Mouse (Mus musculus) liver, embryonic 13.5 days (tissue): ENCODE data around the gene Grik3. TPM values are rescaled to one million over a fixed set of nuclear protein-coding genes. Genes with fewer than 3 reads are reported as not detected.

Experiments used
- ATAC-seq: fragments of 200-750 bp; cut with Nextera tagmentation; 2 replicates; pipeline ENCODE4 v1.8.0; 2017; ENCODE audit warnings: low read depth, mild to moderate bottlenecking, moderate number of reproducible peaks, moderate library complexity
- DNase-seq: peaks from one replicate; pipeline ENCODE4 v3.0.0; 2022
- H3K27ac ChIP-seq: fragments of 300-500 bp; sonication (generic); 2 replicates; pipeline ENCODE4 v1.5.1; 2015; ENCODE audit warnings: moderate library complexity, mild to moderate bottlenecking, inconsistent platforms
- H3K27me3 ChIP-seq: fragments of 300-500 bp; sonication (generic); 2 replicates; pipeline ENCODE4 v1.6.1; 2015; ENCODE audit warnings: mild to moderate bottlenecking, inconsistent platforms
- H3K36me3 ChIP-seq: fragments of 300-500 bp; sonication (generic); 2 replicates; pipeline ENCODE4 v1.6.1; 2015; ENCODE audit warnings: mild to moderate bottlenecking, inconsistent platforms
- H3K4me1 ChIP-seq: fragments of 300-500 bp; sonication (generic); replicated peaks from 2 replicates; pipeline ENCODE4 v1.6.1; 2015; ENCODE audit warnings: inconsistent platforms
- H3K4me2 ChIP-seq: fragments of 300-500 bp; sonication (generic); 2 replicates; pipeline ENCODE4 v1.6.1; 2015; ENCODE audit warnings: inconsistent platforms, mild to moderate bottlenecking, moderate library complexity
- H3K4me3 ChIP-seq: fragments of 300-500 bp; sonication (generic); replicated peaks from 2 replicates; pipeline ENCODE4 v1.5.1; 2015; ENCODE audit warnings: mild to moderate bottlenecking, inconsistent platforms
- H3K9ac ChIP-seq: fragments of 300-500 bp; sonication (generic); 2 replicates; pipeline ENCODE4 v1.6.1; 2015; ENCODE audit warnings: mild to moderate bottlenecking, inconsistent platforms
- H3K9me3 ChIP-seq: fragments of 300-500 bp; sonication (generic); replicated peaks from 2 replicates; pipeline ENCODE4 v1.6.1; 2016; ENCODE audit warnings: inconsistent platforms
- WGBS: fragments of 180-500 bp; shearing (Covaris S2); methylation state at CpG from one replicate; pipeline ENCODE4 v1.1.7; 2015; ENCODE audit not compliant: insufficient replicate concordance; 5-methylcytosine and 5-hydroxymethylcytosine counted together
- polyA plus RNA-seq: library from polyadenylated mRNA; unstranded; fragments of >200 nt; fragmentation: Nextera tagmentation; extraction: Ambion mirVana; gene quantifications from 2 replicates; pipeline ENCODE4 v1.2.1, GENCODE M21; 2015

Gene Grik3
- polyA plus RNA-seq, 1 experiment from 2014 or later: 0.01 TPM

DNA sequence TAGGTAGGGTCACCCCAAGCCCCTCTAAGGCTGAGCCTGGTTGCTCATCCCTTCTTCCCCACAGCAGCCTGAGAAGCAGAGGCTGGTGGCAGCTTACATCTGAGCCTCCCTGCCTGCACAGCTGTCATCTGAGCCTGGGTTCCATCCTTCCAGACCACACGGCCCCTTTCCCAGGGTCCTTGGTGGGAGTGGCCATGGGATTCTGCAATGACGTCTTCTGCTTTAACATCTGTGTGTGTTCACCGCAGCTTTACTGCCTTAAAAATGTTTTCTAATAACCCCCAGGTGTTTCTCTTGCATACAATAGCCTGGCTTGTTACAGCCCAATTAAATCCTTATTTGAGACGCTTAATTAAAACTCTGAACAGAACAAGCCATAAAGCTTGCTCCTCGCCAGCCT, 35.9 kb downstream of the Grik3 start:
- WGBS: 66% methylated on average over 5 of the region's 5 CpGs
- no peaks in the 10 kb centered on the region for H3K4me1 ChIP-seq
- no peaks in the 10 kb centered on the region for H3K27me3 ChIP-seq
- no peak overlapping the region for H3K9ac ChIP-seq
- H3K4me2 ChIP-seq: no peak overlapping the region
- H3K27ac ChIP-seq: no peak overlapping the region
- no peaks in the 10 kb centered on the region for H3K36me3 ChIP-seq
- DNase-seq (no peak), ATAC-seq (no peak)
- no peaks in the 10 kb centered on the region for H3K9me3 ChIP-seq
- no peak overlapping the region for H3K4me3 ChIP-seq

DNA sequence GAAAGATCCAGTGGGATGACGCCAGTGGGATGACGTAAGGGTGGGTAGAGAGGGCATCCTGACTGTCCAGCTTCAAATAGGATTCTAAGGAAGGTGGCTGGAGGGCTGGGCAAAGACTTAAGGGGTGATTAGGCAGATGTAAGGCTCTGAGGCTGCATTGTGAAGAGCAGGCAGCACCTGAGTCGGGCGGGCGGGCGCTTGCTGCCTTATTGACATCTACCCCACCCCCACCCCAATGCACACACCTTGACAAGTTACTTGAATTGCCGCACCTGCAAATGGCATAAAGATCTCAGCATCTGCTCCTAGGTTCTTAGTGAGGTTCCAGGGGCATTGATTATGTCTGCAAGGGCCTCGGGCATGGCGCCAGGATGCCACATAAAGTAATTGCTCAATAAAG, 43.5 kb downstream of the Grik3 start:
- Histone ChIP-seq H3K27ac (no peak overlapping the region), H3K9ac (no peak overlapping the region), H3K4me2 (no peak overlapping the region), H3K27me3 (peaks cover 26% of the 10 kb centered on the region), H3K9me3 (no peaks in the 10 kb centered on the region), H3K4me3 (no peak overlapping the region), H3K36me3 (no peaks in the 10 kb centered on the region), H3K4me1 (no peaks in the 10 kb centered on the region)
- DNase-seq: no peak
- 28% methylated on average over 9 of the region's 9 CpGs for WGBS
- no peak for ATAC-seq

DNA sequence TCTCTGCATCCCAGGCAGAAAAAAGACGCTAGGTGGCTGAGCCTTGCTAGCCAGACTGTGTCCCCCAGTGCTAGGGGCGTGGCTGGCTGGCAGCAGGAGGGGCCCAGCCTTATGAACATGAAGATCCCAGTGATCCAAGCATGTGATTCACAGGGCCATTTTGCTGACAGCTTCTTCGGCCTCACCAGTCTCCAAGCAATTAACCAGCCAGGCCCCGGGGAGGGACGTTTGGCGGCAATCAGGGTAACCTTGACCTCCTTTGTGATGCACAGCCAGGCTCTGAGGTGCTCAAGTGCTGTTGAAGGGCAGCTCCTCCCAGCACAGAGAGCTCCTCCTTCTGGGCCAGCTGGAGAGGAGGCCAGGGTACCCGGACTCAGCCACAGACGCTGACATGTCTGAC, 43.9 kb downstream of the Grik3 start:
- no peak for DNase-seq
- no peak for ATAC-seq
- no peak overlapping the region for H3K4me3 ChIP-seq
- WGBS: 8% methylated on average over 8 of the region's 8 CpGs
- no peak overlapping the region for H3K27ac ChIP-seq
- no peak overlapping the region for H3K9ac ChIP-seq
- H3K36me3 ChIP-seq: no peaks in the 10 kb centered on the region
- no peak overlapping the region for H3K4me2 ChIP-seq
- H3K27me3 ChIP-seq: peaks cover 26% of the 10 kb centered on the region
- H3K4me1 ChIP-seq: no peaks in the 10 kb centered on the region
- no peaks in the 10 kb centered on the region for H3K9me3 ChIP-seq

DNA sequence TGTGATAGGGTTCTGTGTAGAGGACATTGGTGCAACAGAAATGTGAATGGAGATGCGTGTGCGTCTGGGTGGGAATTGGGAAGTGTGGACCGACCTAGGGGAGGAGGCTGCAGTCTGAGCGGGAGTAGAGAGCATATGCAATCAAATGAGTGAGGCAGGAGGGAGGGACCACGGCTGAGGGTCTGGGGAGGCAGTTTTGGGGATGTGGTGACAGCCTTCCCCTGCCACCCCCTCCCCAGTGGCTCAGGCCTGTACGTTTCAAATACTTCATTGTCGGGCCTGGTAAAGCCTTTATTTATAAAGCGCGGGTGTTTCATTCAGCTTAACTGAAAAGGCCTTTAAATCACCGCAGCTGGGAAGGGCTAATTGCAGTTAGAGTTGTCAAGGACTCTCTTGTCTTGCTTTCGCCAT, 44.5 kb downstream of the Grik3 start:
- no peak overlapping the region for H3K27ac ChIP-seq
- DNase-seq (no peak), ATAC-seq (no peak)
- H3K36me3 ChIP-seq: no peaks in the 10 kb centered on the region
- H3K9ac ChIP-seq: no peak overlapping the region
- no peak overlapping the region for H3K4me2 ChIP-seq
- peaks cover 26% of the 10 kb centered on the region for H3K27me3 ChIP-seq
- H3K9me3 ChIP-seq: no peaks in the 10 kb centered on the region
- no peak overlapping the region for H3K4me3 ChIP-seq
- no peaks in the 10 kb centered on the region for H3K4me1 ChIP-seq
- 14% methylated on average over 11 of the region's 11 CpGs for WGBS

DNA sequence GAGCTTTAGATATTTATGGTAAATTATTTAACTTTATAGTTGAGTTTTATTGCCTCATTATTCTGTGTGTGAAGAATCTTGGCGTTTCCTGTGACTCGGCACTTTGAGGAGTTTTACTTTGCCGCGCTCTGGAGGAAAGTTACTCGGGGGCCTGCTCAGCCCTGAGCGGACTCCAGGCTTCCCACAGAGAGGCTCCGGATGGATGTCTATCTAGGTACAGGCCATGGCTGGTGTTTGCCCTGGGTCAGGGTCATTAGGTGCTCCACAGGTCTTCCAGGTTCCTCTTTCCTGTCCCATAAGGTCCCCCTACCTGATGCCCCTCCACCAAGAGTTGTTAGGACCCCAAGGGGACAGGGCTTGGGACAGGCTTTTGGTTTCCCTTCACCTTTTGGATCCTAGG, 45.0 kb downstream of the Grik3 start:
- H3K36me3 ChIP-seq: no peaks in the 10 kb centered on the region
- H3K4me1 ChIP-seq: no peaks in the 10 kb centered on the region
- ATAC-seq: no peak
- H3K27ac ChIP-seq: no peak overlapping the region
- H3K4me2 ChIP-seq: no peak overlapping the region
- no peak overlapping the region for H3K9ac ChIP-seq
- H3K4me3 ChIP-seq: no peak overlapping the region
- H3K27me3 ChIP-seq: peaks cover 26% of the 10 kb centered on the region
- H3K9me3 ChIP-seq: no peaks in the 10 kb centered on the region
- DNase-seq: no peak
- 19% methylated on average over 7 of the region's 7 CpGs for WGBS

GRCm38 (mm10) chr4:125535977-125536376, 45.5 kb downstream of the Grik3 start:
- Histone ChIP-seq H3K27ac (no peak overlapping the region), H3K4me3 (no peak overlapping the region), H3K9ac (no peak overlapping the region), H3K4me1 (no peaks in the 10 kb centered on the region), H3K36me3 (no peaks in the 10 kb centered on the region), H3K9me3 (no peaks in the 10 kb centered on the region), H3K27me3 (peaks cover 26% of the 10 kb centered on the region), H3K4me2 (no peak overlapping the region)
- DNase-seq (no peak), ATAC-seq (no peak)
- WGBS: 27% methylated on average over 4 of the region's 4 CpGs

- WGBS: 2% methylated on average over 3 of the region's 3 CpGs
- H3K4me3 ChIP-seq: no peak overlapping the region
- no peak for DNase-seq
- no peaks in the 10 kb centered on the region for H3K9me3 ChIP-seq
- H3K36me3 ChIP-seq: no peaks in the 10 kb centered on the region
- ATAC-seq: no peak
- H3K9ac ChIP-seq: no peak overlapping the region
- H3K4me1 ChIP-seq: no peaks in the 10 kb centered on the region
- H3K27me3 ChIP-seq: peaks cover 24% of the 10 kb centered on the region
- no peak overlapping the region for H3K27ac ChIP-seq
- no peak overlapping the region for H3K4me2 ChIP-seq
Measured at GRCm38 (mm10) chr4:125538301-125538965, 47.9 kb downstream of the Grik3 start.

DNA sequence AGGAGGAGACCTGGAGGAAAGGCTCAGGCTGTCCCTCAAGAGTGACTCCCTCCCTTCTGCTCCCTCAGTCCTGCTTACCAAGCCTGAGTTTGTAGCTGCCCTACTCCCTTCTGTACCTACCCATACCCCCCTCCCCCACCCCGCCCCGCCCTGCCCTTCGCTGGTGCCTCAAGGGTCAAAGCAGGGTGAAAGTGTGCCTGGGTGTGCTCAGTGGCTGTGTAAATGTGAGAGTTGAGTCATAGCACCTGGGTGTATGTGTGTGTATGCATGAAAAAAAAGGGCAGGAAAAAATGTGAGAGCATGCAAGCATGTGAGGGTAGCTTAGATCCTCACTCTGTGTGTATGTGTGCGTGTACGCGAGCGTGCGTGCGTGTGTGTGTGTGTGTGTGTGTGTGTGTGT, 49.1 kb downstream of the Grik3 start:
- Histone ChIP-seq H3K27me3 (peaks cover 12% of the 10 kb centered on the region), H3K27ac (no peak overlapping the region), H3K4me1 (no peaks in the 10 kb centered on the region), H3K9ac (no peak overlapping the region), H3K4me2 (no peak overlapping the region), H3K9me3 (no peaks in the 10 kb centered on the region), H3K4me3 (no peak overlapping the region), H3K36me3 (no peaks in the 10 kb centered on the region)
- ATAC-seq (no peak), DNase-seq (no peak)
- 76% methylated on average over 9 of the region's 9 CpGs for WGBS

GRCm38 (mm10) chr4:125543171-125543570, 52.7 kb downstream of the Grik3 start:
- ATAC-seq: no peak
- Histone ChIP-seq H3K36me3 (no peaks in the 10 kb centered on the region), H3K4me1 (no peaks in the 10 kb centered on the region), H3K4me2 (no peak overlapping the region), H3K9me3 (no peaks in the 10 kb centered on the region), H3K9ac (no peak overlapping the region), H3K27ac (no peak overlapping the region), H3K27me3 (no peaks in the 10 kb centered on the region), H3K4me3 (no peak overlapping the region)
- DNase-seq: no peak
- WGBS: 71% methylated on average over 5 of the region's 5 CpGs

GRCm38 (mm10) chr4:125544947-125545767, 54.7 kb downstream of the Grik3 start:
- no peak overlapping the region for H3K27ac ChIP-seq
- no peak overlapping the region for H3K9ac ChIP-seq
- H3K9me3 ChIP-seq: no peaks in the 10 kb centered on the region
- DNase-seq (no peak), ATAC-seq (no peak)
- no peak overlapping the region for H3K4me2 ChIP-seq
- no peak overlapping the region for H3K4me3 ChIP-seq
- H3K36me3 ChIP-seq: no peaks in the 10 kb centered on the region
- no peaks in the 10 kb centered on the region for H3K4me1 ChIP-seq
- H3K27me3 ChIP-seq: no peaks in the 10 kb centered on the region
- WGBS: 27% methylated on average over 18 of the region's 18 CpGs

DNA sequence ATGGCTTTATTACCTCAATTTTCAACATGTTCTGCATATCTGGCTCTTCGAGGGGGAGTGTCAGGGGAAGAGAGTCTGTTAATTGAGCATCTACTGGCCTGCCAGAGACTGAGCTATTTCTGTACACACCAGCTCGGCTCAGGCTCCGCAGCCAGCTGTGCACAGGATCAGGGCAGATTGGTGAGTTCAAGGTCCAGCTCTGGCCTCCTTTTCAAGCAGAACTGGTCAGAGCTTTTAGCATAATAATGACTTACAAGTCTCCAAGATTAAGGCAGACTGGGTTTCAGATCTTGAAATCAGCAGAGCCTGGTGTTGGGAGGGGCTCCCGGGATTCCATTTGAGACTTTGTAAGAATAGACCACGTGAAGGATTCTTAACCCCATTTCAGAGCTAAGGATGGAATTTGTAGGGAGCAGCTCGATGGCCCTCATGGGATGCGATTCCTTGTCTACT, 55.3 kb downstream of the Grik3 start:
- Histone ChIP-seq H3K4me3 (no peak overlapping the region), H3K4me1 (no peaks in the 10 kb centered on the region), H3K27me3 (no peaks in the 10 kb centered on the region), H3K9me3 (no peaks in the 10 kb centered on the region), H3K4me2 (no peak overlapping the region), H3K27ac (no peak overlapping the region), H3K36me3 (no peaks in the 10 kb centered on the region), H3K9ac (no peak overlapping the region)
- DNase-seq: no peak
- 43% methylated on average over 7 of the region's 7 CpGs for WGBS
- no peak for ATAC-seq

DNA sequence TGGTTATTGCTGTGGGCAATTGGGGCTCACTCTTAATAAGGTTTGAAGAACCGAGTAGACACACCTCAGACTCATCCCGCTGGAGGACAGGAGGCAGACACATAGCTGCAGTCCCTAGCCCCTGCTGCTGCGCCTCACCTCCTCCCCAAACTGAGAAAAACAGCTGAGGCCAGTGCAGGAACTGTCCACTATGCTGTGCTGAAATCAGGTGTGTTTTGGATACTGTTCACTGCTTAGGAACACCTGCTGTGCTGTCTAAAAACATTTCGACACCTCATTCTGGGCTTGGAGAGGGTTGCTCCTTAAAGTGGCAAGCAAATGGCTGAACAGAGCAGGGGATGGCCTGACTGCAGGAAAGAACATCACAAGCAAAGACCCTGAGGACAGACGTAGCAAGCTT, 57.7 kb downstream of the Grik3 start:
- H3K27ac ChIP-seq: no peak overlapping the region
- H3K9ac ChIP-seq: no peak overlapping the region
- no peaks in the 10 kb centered on the region for H3K27me3 ChIP-seq
- no peak for DNase-seq
- no peak overlapping the region for H3K4me3 ChIP-seq
- no peak overlapping the region for H3K4me2 ChIP-seq
- H3K4me1 ChIP-seq: no peaks in the 10 kb centered on the region
- no peak for ATAC-seq
- 37% methylated on average over 5 of the region's 5 CpGs for WGBS
- no peaks in the 10 kb centered on the region for H3K36me3 ChIP-seq
- no peaks in the 10 kb centered on the region for H3K9me3 ChIP-seq
